Mouse (Mus musculus) liver, embryonic 14.5 days (tissue): ENCODE measurements around the gene Gucy2d. TPM values are rescaled to one million over a fixed set of nuclear protein-coding genes. Genes with fewer than 3 reads are reported as not detected.

Experiments used
- ATAC-seq: fragments of 200-750 bp; cut with Nextera tagmentation; 2 replicates; pipeline ENCODE4 v1.8.0; 2017; ENCODE audit warnings: moderate number of reproducible peaks, mild to moderate bottlenecking, moderate library complexity; ENCODE audit not compliant: insufficient read depth
- DNase-seq, 3 experiments: peaks; one replicate each; pipeline ENCODE4 v3.0.0-alpha.2; 2012 to 2013; ENCODE audit warnings: low read depth in 3 of 3, low spot score in 3 of 3
- H3K27ac ChIP-seq: fragments of 300-500 bp; sonication (generic); 2 replicates; pipeline ENCODE4 v1.5.1; 2014; ENCODE audit warnings: moderate library complexity, mild to moderate bottlenecking, control low read depth, inconsistent platforms
- H3K27me3 ChIP-seq: fragments of 300-500 bp; sonication (generic); 2 replicates; pipeline ENCODE4 v1.6.1; 2014; ENCODE audit warnings: mild to moderate bottlenecking, low read length, moderate library complexity; ENCODE audit not compliant: control insufficient read depth, insufficient read depth
- H3K36me3 ChIP-seq: fragments of 300-500 bp; sonication (generic); replicated peaks from 2 replicates; pipeline ENCODE4 v1.6.1; 2014; ENCODE audit warnings: low read depth; ENCODE audit not compliant: control insufficient read depth, insufficient read depth
- H3K4me1 ChIP-seq, 2 experiments: fragments of 200-500 bp in 1 of 2; fragments of 300-500 bp in 1 of 2; sonication (generic) in 1 of 2; replicated peaks; 2 replicates each; pipeline ENCODE4 v1.6.1; 2012 to 2014; ENCODE audit warnings: antibody characterized with exemption in 1 of 2, inconsistent platforms in 1 of 2, low read length in 1 of 2; ENCODE audit not compliant: control insufficient read depth in 2 of 2, insufficient read depth in 2 of 2
- H3K4me2 ChIP-seq: fragments of 300-500 bp; sonication (generic); 2 replicates; pipeline ENCODE4 v1.6.1; 2014; ENCODE audit warnings: low read depth, mild to moderate bottlenecking, control low read depth, moderate library complexity
- H3K4me3 ChIP-seq, 2 experiments: fragments of 200-500 bp in 1 of 2; fragments of 300-500 bp in 1 of 2; sonication (generic) in 1 of 2; 2 replicates each; pipeline ENCODE4 v1.5.1; 2012 to 2014; ENCODE audit warnings: low read depth in 2 of 2, low read length in 2 of 2, mild to moderate bottlenecking in 2 of 2, control low read depth in 1 of 2, inconsistent platforms in 1 of 2, moderate library complexity in 1 of 2; ENCODE audit not compliant: insufficient read depth in 1 of 2
- H3K9ac ChIP-seq: fragments of 300-500 bp; sonication (generic); replicated peaks from 2 replicates; pipeline ENCODE4 v1.6.1; 2014; ENCODE audit warnings: mild to moderate bottlenecking, control low read depth, moderate library complexity
- H3K9me3 ChIP-seq: fragments of 300-500 bp; sonication (generic); 2 replicates; pipeline ENCODE4 v1.6.1; 2016; ENCODE audit warnings: low read length, mixed read lengths; ENCODE audit not compliant: control insufficient read depth
- CTCF ChIP-seq: IDR thresholded peaks from 2 replicates; pipeline ENCODE4 v1.5.1; 2016; ENCODE audit warnings: antibody characterized with exemption, low read depth, control low read depth
- EP300 ChIP-seq: IDR thresholded peaks from 2 replicates; pipeline ENCODE4 v1.6.1; 2016; ENCODE audit warnings: antibody characterized with exemption, low read depth
- WGBS: fragments of 180-500 bp; shearing (Covaris S2); extraction: QIAGEN DNeasy Blood & Tissue Kit; methylation state at CpG from one replicate; pipeline ENCODE4 v1.1.7; 2014; ENCODE audit not compliant: insufficient replicate concordance; 5-methylcytosine and 5-hydroxymethylcytosine counted together
- polyA plus RNA-seq, 2 experiments: library from polyadenylated mRNA; depleted of rRNA in 1 of 2; stranded (reverse) in 1 of 2; unstranded in 1 of 2; fragments of >200 nt; fragmentation: Nextera tagmentation in 1 of 2; extraction: Ambion mirVana in 1 of 2; gene quantifications; 2 replicates each; pipeline versions ENCODE4 v1.2.1 to v1.2.3; 2012 to 2014

Gene Gucy2d
- polyA plus RNA-seq, 2 experiments, result not detected

DNA sequence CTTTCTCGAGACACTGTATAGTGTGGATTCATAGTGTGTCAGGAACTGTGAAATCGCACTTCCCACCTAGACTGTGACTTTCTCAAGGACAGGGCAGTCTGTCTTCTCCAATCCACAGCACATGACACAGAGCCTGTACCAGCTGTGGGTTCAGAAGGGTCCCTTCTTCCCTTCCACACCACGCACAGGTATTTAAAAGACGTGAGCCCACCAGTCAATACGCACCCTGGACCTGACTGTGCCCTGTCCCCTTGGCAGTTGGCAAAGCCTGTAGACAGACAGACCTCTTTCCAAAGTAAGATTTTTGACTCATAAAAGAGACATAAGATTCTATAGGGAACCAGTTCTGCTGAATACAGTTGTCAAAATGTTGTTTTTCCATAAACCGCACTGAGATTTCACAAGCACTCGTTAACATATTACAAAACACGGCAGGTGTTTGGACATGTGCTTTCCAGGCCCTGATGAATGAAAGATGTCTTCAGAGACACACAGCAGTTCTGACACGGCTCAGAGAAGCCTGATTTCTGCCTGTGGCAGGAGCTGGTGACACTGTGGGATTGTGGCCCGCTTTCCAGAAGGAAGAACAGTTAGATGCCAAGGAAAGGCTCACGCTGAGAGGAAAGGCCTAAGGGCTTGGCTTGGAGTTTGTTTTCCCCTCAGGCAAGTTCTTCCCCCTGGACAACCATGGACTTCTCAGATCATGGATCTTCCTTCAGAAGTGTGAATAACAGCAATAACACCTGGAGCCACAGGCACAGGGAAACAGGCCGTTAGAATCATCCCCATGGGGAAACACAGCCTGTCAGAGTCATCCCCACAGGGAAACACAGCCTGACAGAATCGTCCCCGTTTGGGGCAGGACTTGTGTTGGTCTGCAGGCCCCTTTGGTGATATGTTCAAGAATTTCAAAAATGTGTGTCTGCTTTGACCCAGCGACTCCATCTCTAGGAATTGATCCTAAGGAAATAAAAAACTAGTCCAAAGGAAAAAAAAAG is 71.0 kb downstream of the Gucy2d start:
- TF ChIP-seq CTCF (no peak), EP300 (no peak)
- Histone ChIP-seq H3K27ac (no peak overlapping the region), H3K27me3 (no peaks in the 10 kb centered on the region), H3K36me3 (no peaks in the 10 kb centered on the region), H3K4me3 (no peak overlapping the region), H3K9me3 (no peaks in the 10 kb centered on the region), H3K4me1 (no peaks in the 10 kb centered on the region), H3K4me2 (no peak overlapping the region), H3K9ac (no peak overlapping the region)
- 66% methylated on average over 15 of the region's 15 CpGs for WGBS
- DNase-seq (no peak), ATAC-seq (no peak)

DNA sequence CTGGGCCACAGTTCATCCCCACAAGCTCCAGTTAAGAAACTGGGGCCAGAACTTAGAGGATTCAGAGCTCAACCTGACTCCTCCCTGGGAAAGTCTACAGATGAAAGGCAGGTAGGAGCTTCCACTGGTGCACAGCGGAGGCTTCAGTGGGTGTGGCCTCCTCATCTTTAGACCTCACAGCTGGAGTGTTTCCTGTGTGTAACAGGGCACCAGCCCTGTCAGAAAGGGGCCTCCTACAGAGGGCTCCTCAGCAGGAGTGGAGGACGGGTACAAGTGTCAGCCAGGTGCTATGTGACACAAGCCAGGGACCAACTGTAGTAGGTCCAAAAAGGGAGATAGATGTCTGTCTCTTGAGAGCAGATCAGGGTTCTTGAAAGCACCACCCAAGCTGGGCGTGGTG is 73.0 kb downstream of the Gucy2d start:
- Histone ChIP-seq H3K4me3 (no peak overlapping the region), H3K4me2 (no peak overlapping the region), H3K9ac (no peak overlapping the region), H3K27me3 (no peaks in the 10 kb centered on the region), H3K4me1 (no peaks in the 10 kb centered on the region), H3K9me3 (no peaks in the 10 kb centered on the region), H3K27ac (no peak overlapping the region), H3K36me3 (no peaks in the 10 kb centered on the region)
- no peak for ATAC-seq
- WGBS, result 50% methylated on average over 3 of the region's 3 CpGs
- no peak for DNase-seq
- TF ChIP-seq EP300, result no peak
- TF ChIP-seq CTCF, result no peak

DNA sequence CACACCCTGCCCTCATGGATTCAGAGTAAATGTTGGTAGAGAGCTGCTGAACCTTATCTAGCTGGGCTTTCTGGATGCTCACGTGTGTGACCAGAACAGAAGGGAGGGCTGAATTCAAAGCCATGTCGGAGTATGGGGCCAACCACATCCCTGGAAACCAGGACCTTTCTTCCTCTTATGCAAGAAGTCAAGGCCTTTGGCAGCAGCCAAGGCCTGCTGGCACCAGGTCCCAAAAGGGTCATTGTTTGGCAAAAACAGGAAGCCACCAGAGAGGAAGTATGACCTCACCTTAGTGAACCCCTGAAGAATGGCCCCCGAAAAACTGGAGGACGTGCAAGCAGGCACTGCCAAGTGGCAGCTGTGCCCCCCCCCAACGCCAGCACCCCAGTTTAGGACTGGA is 82.4 kb downstream of the Gucy2d start:
- H3K36me3 ChIP-seq, result no peaks in the 10 kb centered on the region
- H3K4me1 ChIP-seq, result peaks cover 0 to 3% of the 10 kb centered on the region in 2 experiments; a peak in 1 of 4 replicates
- no peaks in the 10 kb centered on the region for H3K27me3 ChIP-seq
- TF ChIP-seq CTCF (no peak), EP300 (no peak)
- no peak overlapping the region for H3K4me2 ChIP-seq
- ATAC-seq (no peak), DNase-seq (no peak)
- WGBS, result 32% methylated on average over 5 of the region's 5 CpGs
- no peak overlapping the region for H3K9ac ChIP-seq
- H3K9me3 ChIP-seq, result no peaks in the 10 kb centered on the region
- H3K27ac ChIP-seq, result no peak overlapping the region
- H3K4me3 ChIP-seq, result no peak overlapping the region

DNA sequence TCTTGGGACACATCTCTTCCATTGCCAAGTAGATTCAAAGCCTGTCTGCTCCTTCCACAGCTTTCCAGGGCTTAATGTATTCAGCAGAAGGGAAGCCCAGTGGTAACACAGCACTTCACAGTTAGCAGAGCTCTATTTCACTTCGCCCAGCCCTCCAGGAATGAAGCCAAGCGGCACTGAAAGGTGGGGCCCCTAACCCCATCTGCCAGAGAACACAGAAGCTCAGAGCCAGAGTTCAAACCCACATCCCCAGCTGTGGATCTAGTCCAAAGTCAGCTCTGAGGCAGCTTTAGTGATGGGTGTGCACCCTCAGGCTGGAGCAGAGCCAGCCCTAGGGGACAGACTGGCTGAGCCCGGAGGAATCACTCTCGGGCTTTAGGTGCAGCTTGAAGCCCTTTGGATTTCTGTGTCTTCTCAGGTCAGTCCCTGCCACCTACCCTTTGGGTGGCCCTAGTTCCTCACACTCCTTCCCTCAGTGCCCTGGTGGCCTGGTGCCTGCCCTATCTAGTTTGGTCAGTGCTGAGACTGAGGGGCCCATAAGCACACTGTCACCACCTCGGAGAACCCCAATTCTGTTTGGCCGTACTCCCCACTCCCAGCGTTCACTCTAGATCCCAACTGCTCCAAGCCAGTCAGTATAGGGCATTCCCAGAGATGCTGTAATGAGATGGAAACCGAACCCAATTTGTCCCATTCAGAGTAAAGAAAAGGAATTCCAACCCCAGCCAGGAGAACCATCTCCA is 83.0 kb downstream of the Gucy2d start:
- DNase-seq, result no peak
- Histone ChIP-seq H3K36me3 (no peaks in the 10 kb centered on the region), H3K9me3 (no peaks in the 10 kb centered on the region), H3K27me3 (no peaks in the 10 kb centered on the region), H3K4me2 (no peak overlapping the region), H3K4me3 (no peak overlapping the region), H3K9ac (no peak overlapping the region), H3K4me1 (peaks cover 0 to 3% of the 10 kb centered on the region in 2 experiments; a peak in 1 of 4 replicates), H3K27ac (no peak overlapping the region)
- TF ChIP-seq CTCF, result no peak
- no peak for TF ChIP-seq EP300
- WGBS, result 61% methylated on average over 8 of the region's 8 CpGs
- no peak for ATAC-seq
